Mouse (Mus musculus) mouse trophoblast stem cell (cell line): ENCODE measurements at regions not wholly inside any gene's neighbourhood (a gene's known extent, or its start where the extent isn't known, plus 50 kb on each side); places are given as distances from the start of the nearest gene placed in this dataset.

Source experiments
- in situ Hi-C, 2 experiments: fragments of 300-500 bp; cut with MseI, MboI; formaldehyde crosslinking; loops; 2 replicates in 1 of 2; 3 replicates in 1 of 2; pipeline ENCODE4 v1.15.1; 2025

DNA sequence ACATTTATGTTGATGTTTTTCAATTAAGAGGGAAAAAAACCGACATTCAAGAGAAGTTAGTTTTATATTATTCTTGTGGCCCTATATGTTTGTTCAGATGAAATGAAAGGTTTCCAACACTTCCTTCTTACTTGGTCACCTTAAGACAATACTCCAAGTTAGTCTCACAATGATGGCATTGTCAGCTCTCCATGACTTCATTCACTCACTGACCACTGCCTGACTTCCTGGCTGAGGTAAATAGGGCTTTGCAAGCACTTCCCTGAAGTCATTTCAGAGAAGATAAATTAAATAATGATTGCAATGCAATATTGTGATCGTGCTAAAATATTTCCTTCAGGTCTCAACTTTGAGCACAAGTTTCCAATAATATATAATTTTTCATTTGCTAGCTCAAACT lies 197.9 kb upstream of the Cep162 start:
- in situ Hi-C loops: no loop called here

GRCm38 (mm10) chr9:87452571-87452970 lies 197.2 kb upstream of the Cep162 start:
- in situ Hi-C loops: no loop called here

DNA sequence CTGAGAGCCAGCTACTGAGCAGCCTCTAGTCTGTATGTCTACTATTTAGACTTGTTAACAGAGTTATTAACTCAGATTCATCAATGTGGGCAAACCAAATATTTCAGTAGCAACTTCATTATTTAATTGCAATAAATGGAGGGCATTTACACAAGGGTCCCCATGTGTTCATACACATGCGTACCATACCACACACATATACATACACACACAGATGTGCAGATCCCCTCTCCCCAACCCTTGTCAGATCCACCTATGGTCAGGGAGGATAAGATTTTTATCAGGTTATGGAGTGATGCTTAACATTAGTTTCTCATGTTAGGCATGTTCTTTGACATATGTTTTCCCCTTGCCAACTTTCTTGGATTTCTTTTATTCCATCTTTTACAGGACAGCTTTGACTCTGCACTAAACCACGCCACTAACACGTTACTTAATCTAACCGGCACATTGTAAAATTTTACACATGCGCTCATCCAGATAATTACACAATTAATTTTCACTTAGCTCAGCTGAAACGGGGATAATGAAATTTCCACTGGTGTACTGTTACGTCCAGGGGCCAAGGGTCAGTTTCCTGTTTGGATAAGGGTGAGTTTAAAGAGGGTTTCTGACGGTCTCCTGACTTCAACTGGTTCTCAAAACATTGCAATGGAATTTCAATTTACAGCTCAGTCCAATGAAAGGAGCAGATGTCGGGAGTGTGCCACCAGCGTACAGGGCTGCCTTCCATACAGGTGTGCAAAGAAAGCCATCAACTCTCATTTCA lies 188.3 kb upstream of the Cep162 start:
- in situ Hi-C loops: no loop called here

DNA sequence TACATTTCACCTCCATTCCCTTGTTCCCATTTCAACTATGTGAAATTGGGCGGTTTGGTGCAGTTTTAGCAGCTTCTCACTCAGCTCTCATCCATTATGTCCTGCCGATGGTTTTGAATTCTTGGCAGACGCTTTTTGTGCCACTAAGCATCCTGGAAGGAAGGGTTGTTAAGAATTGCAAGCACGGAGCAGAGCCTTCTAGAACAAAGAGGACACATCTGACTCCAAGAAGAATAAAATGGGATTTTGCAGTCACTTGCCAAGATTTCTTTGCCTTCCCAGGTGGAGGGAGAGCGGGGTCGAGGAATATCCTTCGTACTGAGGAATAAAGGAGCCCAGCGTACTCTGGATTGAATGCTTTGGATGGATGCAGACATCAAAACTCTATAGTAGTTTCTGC lies 176.7 kb upstream of the Cep162 start:
- in situ Hi-C loops: no loop called here

- in situ Hi-C loops: no loop called here
Measured at GRCm38 (mm10) chr9:87431523-87431922, 176.2 kb upstream of the Cep162 start.

DNA sequence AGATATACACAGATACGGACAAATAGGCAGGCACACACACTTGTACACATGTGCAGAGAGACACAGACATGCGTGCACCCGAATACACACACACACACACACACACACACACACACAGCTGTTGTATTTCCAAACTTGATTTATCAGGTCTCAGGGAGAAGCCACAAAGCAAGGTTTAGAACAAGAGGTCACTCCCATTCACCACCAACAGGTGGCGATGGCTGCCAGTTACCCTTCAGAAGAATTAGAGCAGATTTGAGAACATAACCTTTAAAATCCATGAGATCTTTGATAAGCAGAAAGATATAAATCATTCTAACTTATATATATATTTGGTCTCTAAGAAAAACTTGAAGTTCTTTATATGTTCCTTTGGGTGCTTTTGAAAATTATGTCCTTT lies 169.9 kb upstream of the Cep162 start:
- in situ Hi-C loops: no loop called here

- in situ Hi-C loops: loop anchor here (25.0 kb wide), 1 partner anchor 791 kb away; no protein-coding TSS in a partner anchor
Measured at GRCm38 (mm10) chr9:87421175-87421574, 165.8 kb upstream of the Cep162 start.

DNA sequence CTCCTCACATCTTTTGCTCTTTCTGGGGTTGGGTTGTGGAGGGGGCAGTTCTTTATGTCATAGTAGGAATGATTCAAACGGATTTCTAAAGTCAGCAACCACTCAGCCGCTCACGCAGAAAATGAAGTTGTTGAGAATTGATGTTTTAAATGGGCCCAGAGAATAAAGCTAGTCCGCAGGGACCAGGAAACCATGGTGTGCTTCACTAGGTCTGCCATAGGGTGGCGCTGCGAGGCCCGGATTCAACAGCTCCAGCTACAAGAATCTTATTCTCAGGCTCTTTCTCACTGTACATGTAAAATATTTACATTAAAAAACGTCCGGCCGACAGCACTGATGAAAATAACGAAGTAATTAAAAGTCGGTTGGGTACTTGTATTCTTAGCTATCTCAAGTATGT lies 164.0 kb upstream of the Cep162 start:
- in situ Hi-C loops: loop anchor here (25.0 kb wide), 1 partner anchor 793 kb away; no protein-coding TSS in a partner anchor

DNA sequence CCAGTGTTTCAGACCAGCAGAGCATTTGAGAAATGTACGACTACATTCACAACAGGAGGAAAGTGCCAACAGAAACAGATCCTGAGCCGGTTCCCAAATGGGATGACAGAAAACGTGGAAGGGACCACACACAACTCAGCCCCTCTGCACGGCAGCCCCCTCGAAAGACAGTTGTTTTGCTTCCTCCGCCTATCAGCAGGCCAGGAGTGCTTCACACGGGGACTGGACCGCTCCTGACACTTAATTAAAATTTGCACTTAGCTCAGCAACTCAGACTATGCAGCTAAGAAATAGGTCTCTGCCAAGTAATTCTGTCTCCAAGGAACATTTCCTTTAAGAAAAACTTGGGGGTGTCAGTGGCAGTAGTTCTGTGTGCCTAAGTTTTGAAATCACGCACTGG lies 157.6 kb upstream of the Cep162 start:
- in situ Hi-C loops: loop anchor here (25.0 kb wide), 1 partner anchor 799 kb away; no protein-coding TSS in a partner anchor

DNA sequence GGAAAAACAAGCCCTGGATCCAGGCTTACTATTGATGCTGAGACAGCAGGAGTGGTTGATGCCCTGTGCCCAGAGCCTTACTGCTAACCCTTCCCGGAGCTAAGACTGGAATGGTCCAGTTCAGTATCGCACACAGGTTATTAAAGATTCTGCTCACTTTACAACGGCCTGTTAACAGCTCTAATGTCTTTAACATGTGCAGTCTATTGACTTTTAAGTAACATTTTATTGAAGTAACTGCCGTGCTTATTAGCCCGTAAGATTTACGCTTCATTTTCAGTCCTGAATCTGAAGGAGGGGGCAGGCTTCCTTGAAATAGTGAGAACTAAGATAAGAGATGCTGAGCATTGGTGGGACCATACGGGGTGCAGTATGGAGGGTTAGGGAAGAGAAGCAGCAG lies 155.7 kb upstream of the Cep162 start:
- in situ Hi-C loops: loop anchor here (25.0 kb wide), 1 partner anchor 801 kb away; no protein-coding TSS in a partner anchor

DNA sequence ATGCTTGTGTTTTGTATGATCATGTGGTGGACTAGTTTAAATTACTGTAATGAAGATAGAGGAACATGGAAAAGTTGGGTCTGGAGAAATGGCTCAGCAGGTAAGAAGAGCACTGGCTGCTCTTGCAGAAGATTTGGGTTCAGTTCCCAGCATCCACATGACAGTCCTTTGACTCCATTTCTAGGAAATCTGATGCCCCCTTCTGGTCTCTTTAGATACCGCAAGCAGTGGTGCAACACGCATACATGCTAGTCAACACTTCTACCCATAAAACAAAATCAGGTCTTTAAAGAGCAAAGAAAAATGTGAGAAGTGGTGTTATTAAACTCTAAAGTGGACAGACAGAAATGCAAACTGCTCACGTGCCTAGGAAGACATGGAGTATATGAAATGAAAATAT lies 154.4 kb upstream of the Cep162 start:
- in situ Hi-C loops: loop anchor here (25.0 kb wide), 1 partner anchor 803 kb away; no protein-coding TSS in a partner anchor

GRCm38 (mm10) chr9:87408805-87409204 lies 153.5 kb upstream of the Cep162 start:
- in situ Hi-C loops: loop anchor here (25.0 kb wide), 1 partner anchor 803 kb away; no protein-coding TSS in a partner anchor

DNA sequence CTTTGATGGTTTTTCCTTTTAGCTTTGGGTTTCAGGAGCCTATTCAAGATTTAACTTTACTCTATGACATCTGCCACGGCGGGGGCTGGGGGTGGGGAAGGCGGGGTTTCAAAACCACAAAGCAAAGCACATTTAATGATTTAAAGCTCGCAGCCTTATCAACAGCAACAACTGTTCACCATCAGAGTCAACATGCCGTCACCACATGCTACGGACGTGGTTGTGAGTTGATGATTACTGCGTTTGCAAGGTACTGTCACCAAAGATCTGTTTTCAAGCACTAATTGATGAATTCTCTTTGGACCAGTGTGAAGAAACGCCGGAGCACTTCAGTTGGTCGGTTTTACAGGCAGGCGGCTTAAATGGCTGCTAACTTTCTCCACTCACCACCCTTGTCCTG lies 151.1 kb upstream of the Cep162 start:
- in situ Hi-C loops: loop anchor here (25.0 kb wide), 1 partner anchor 806 kb away; no protein-coding TSS in a partner anchor

DNA sequence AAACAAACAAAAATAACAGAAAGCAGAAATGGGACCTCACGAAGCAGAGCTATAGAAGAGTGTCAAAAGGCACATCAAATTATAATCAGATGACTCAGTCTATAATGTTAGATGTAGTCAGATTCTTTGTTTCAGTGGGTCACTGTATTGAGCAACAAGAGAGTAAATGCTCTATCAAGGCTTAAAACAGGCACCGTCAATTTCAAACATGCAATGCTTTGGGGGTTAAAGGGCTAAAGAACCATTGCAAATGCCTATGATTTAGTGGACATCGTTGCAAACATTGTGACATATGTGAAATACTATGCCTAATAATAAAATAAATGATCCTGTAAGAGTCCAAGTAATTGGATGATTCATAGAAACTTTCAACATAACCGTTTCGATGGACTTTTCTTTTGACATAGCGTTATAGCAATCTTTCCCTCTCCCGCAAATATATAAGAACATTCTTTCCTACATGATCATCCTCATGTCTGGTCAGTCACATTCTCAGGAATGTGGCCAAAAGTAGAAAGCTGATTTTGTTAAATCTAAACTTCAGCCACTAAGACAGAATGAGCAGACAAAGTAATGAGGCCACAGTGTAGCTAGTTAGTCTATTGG lies 149.9 kb upstream of the Cep162 start:
- in situ Hi-C loops: loop anchor here (25.0 kb wide), 1 partner anchor 807 kb away; no protein-coding TSS in a partner anchor

- in situ Hi-C loops: loop anchor here (25.0 kb wide), 1 partner anchor 810 kb away; no protein-coding TSS in a partner anchor
Measured at GRCm38 (mm10) chr9:87402010-87402409, 146.7 kb upstream of the Cep162 start.

DNA sequence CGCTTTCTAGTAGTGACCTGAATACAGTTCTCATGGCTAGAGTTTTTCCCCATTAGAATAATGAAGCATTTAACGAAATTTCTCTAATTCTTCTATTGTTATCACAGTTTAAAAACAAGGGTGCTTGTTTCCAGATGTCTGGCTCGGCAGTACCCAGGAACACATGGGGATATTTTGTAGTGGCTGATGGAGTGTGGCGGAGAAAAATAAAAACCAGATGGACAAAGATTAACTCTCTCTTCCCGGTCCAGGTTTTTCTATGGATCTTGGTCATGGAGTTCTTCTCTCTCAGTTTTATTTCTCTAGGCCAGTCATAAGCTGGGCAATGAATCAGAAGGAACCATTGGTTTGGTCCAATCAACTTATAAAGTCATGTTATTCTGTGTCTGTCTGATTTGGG lies 132.2 kb upstream of the Cep162 start:
- in situ Hi-C loops: no loop called here

DNA sequence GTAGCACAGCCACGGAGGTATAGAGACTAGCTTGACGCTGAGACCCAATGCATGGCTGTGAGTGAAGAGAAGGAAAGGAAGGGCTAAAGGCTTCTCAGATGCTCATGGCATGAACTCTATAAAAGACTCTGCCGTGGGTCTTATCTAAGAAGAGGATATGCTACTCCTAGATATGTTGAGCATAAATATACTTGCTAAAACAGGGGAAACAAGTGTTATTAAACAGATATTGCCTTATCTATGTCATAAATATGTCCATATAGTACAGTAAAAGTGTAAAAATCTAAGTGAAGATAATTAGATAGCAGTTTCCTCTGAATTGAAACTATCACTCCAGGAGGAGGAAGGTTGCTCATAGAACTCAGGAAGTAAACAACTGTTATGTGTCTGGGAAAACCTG lies 128.2 kb upstream of the Cep162 start:
- in situ Hi-C loops: no loop called here

DNA sequence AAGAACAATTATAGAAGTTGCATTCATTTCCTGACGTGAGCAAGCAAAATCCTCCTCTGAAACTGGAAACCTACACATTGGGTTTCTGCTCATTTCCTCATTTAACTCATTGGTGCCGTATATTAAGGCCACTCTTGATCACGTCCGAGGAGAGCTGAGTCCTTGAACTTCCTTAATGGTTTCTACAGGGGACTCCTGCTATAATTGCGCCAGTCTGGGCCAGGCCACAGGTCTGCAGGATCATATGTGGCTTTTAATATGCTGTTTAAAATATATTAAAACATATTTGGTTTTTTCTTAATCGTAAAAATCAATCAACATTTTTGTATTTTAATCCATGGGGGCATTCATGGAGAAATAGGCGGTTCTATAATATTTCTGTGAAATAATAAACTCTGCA lies 122.6 kb upstream of the Cep162 start:
- in situ Hi-C loops: no loop called here

DNA sequence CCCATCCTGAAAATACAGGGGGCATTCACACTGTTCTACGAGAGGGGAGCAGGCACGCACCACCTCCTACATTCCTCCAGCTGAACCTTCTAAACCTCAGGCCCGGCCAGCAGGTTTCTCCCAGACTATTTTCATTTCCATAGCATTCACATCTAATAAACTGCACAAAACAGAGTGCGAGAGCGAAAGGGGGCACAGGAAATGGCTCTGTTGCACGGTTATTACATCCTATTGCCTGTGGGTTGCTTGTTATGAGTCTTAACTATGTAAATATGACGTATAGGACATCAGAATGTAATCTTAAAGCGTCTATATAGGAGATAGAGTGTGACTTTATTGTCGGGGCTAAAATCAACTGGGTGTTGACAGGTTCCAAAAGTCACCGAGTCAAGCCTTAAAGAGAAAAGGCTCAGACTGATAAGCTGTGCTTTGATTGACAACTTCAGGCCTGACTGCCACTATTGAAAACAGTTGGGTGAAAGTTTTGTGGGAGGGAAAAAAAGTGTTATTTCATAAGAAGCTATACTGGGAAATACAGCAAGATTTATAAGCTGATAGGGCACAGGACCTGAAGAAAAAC lies 121.5 kb upstream of the Cep162 start:
- in situ Hi-C loops: no loop called here

DNA sequence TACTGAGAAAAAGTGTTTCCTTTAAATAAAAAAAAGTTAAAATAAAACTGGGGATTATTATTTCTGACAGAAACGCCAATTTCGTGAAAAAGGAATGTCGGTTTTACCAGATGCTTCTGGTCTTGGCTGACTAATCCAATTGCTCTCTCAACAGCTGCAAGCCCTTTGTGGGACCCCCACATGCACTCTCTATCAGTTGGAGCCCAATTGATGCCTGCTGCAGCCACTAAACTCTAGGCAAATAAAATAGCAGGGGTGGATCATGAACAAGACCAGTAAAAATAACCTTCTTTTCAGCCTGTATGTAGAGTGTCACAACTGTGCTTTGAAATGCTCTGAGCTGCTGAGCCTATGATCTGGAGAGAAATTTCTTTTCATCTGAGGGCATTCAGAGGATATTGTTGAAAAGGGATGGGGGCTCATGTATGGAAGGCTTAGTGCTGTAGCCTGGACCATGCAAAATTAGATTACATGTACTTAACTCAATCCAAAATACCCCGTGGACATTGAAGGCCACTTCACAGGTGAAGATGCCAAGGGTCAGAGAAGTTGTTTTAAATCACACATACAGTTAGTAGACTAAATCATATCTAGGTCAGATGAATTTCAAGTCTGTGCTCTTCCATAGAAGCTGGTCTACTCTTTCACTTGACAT lies 117.0 kb upstream of the Cep162 start:
- in situ Hi-C loops: no loop called here

DNA sequence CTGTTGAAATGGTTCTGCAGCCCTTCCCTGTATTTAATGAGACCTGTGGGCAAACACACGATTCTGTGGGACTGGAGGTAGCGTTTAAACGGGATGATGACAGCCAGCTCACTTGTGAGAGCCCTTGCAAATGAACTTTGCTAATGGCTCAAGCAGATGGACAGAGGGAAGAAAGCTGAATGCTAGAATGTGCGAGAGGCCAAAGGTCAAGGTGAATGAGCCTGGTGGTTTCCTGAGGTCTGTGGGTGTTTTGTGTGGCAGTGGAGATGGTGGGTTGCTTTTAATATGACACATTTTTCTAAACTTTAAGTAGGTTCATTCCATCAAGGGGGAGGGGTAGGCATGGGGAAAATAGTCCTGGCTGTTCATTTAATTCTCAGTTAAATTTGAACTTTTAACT lies 113.7 kb upstream of the Cep162 start:
- in situ Hi-C loops: no loop called here

DNA sequence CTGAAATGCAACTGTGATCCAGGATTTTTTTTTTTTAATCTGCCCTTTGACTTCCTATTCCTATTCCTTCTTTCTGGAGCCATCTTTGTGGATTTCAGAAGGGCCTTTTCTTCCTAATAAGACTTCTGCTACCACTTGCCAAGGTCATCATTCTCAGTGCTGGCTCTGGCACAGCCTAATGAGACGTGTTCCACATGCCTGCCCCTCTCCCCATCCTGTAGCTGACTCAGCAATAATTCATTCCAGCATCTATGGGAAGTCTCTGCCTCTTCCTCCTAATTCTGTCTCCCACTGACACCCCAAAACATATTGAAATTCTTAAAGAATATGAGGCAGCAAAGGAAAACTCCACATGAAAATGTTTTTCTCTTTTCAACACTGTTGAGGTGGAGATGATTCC lies 91.7 kb upstream of the Cep162 start:
- in situ Hi-C loops: no loop called here
